Mouse (Mus musculus) midbrain, embryonic 11.5 days (tissue): ENCODE measurements at regions not wholly inside any gene's neighbourhood (a gene's known extent, or its start where the extent isn't known, plus 50 kb on each side); places are given as distances from the start of the nearest gene placed in this dataset.
"Not testable (repeated sequence)": the region's sequence is repeated elsewhere in the genome, so short reads cannot be mapped to it uniquely, and the experiment has no call there.

Source experiments
- ATAC-seq: fragments of 200-750 bp; cut with Nextera tagmentation; 2 replicates; pipeline ENCODE4 v1.8.0; 2017; ENCODE audit warnings: moderate TSS enrichment, moderate library complexity; ENCODE audit not compliant: low FRiP score
- DNase-seq: peaks from one replicate; pipeline ENCODE4 v3.0.0; 2015; ENCODE audit warnings: low spot score; ENCODE audit errors: missing footprints
- H3K27ac ChIP-seq: fragments of 300-500 bp; sonication (generic); 2 replicates; pipeline ENCODE4 v1.5.1; 2014; ENCODE audit warnings: low read depth, low read length
- H3K27me3 ChIP-seq: fragments of 300-500 bp; sonication (generic); 2 replicates; pipeline ENCODE4 v1.6.1; 2014; ENCODE audit warnings: mild to moderate bottlenecking, low read length, moderate library complexity, mixed read lengths; ENCODE audit not compliant: control insufficient read depth, insufficient read depth
- H3K36me3 ChIP-seq: fragments of 300-500 bp; sonication (generic); 2 replicates; pipeline ENCODE4 v1.6.1; 2014; ENCODE audit warnings: mild to moderate bottlenecking, low read length, moderate library complexity, mixed read lengths; ENCODE audit not compliant: control insufficient read depth, insufficient read depth
- H3K4me1 ChIP-seq: fragments of 300-500 bp; sonication (generic); 2 replicates; pipeline ENCODE4 v1.6.1; 2014; ENCODE audit warnings: low read length; ENCODE audit not compliant: control insufficient read depth, insufficient read depth
- H3K4me2 ChIP-seq: fragments of 300-500 bp; sonication (generic); 2 replicates; pipeline ENCODE4 v1.6.1; 2014; ENCODE audit warnings: mild to moderate bottlenecking, moderate library complexity
- H3K4me3 ChIP-seq: fragments of 300-500 bp; sonication (generic); 2 replicates; pipeline ENCODE4 v1.5.1; 2014; ENCODE audit warnings: low read depth, low read length
- H3K9ac ChIP-seq: fragments of 300-500 bp; sonication (generic); 2 replicates; pipeline ENCODE4 v1.6.1; 2014; ENCODE audit warnings: low read length
- H3K9me3 ChIP-seq: fragments of 300-500 bp; sonication (generic); 2 replicates; pipeline ENCODE4 v1.6.1; 2016; ENCODE audit warnings: low read length; ENCODE audit not compliant: control insufficient read depth
- WGBS: fragments of 180-500 bp; shearing (Covaris S2); extraction: QIAGEN DNeasy Blood & Tissue Kit; methylation state at CpG from one replicate; pipeline ENCODE4 v1.1.7; 2014; 5-methylcytosine and 5-hydroxymethylcytosine counted together

- H3K27ac ChIP-seq, ATAC-seq, H3K4me2 ChIP-seq, H3K9ac ChIP-seq, H3K27me3 ChIP-seq, DNase-seq, H3K36me3 ChIP-seq, H3K9me3 ChIP-seq, H3K4me1 ChIP-seq, H3K4me3 ChIP-seq: not testable (repeated sequence)
- 86% methylated on average over 2 of the region's 2 CpGs for WGBS
Measured at GRCm38 (mm10) chr9:6845281-6845680, 339.0 kb downstream of the Dync2h1 start.

- not testable (repeated sequence) for H3K4me1 ChIP-seq, H3K36me3 ChIP-seq, H3K27ac ChIP-seq, H3K4me2 ChIP-seq, H3K4me3 ChIP-seq, H3K9ac ChIP-seq, ATAC-seq, H3K9me3 ChIP-seq, H3K27me3 ChIP-seq, DNase-seq
- WGBS = 83% methylated on average over 4 of the region's 5 CpGs
Measured at GRCm38 (mm10) chr9:6834936-6835335, 349.3 kb downstream of the Dync2h1 start.

GRCm38 (mm10) chr9:6834470-6834869 lies 349.8 kb downstream of the Dync2h1 start:
- WGBS = 57% methylated on average over 5 of the region's 5 CpGs
- Histone ChIP-seq H3K27ac (no peak overlapping the region), H3K9me3 (no peaks in the 10 kb centered on the region), H3K4me2 (no peak overlapping the region), H3K27me3 (no peaks in the 10 kb centered on the region), H3K4me3 (no peak overlapping the region), H3K36me3 (no peaks in the 10 kb centered on the region), H3K4me1 (no peaks in the 10 kb centered on the region), H3K9ac (no peak overlapping the region)
- no peak for DNase-seq
- ATAC-seq = no peak

- Histone ChIP-seq H3K27me3 (no peaks in the 10 kb centered on the region), H3K27ac (no peak overlapping the region), H3K9me3 (no peaks in the 10 kb centered on the region), H3K4me1 (no peaks in the 10 kb centered on the region), H3K9ac (no peak overlapping the region), H3K36me3 (no peaks in the 10 kb centered on the region), H3K4me3 (no peak overlapping the region), H3K4me2 (no peak overlapping the region)
- WGBS = 40% methylated on average over 2 of the region's 2 CpGs
- DNase-seq (no peak), ATAC-seq (no peak)
Measured at GRCm38 (mm10) chr9:6832862-6833261, 351.4 kb downstream of the Dync2h1 start.

- not testable (repeated sequence) for H3K27ac ChIP-seq, H3K9me3 ChIP-seq, H3K4me1 ChIP-seq, H3K4me3 ChIP-seq, H3K27me3 ChIP-seq, H3K36me3 ChIP-seq, DNase-seq, H3K4me2 ChIP-seq, H3K9ac ChIP-seq
- WGBS = 39% methylated on average over 6 of the region's 6 CpGs
- ATAC-seq = peak; percentile 61
Measured at GRCm38 (mm10) chr9:6831642-6832041, 352.6 kb downstream of the Dync2h1 start.

GRCm38 (mm10) chr9:6826581-6826980 lies 357.7 kb downstream of the Dync2h1 start:
- H3K4me1 ChIP-seq = no peaks in the 10 kb centered on the region
- no peaks in the 10 kb centered on the region for H3K9me3 ChIP-seq
- no peak overlapping the region for H3K9ac ChIP-seq
- H3K27ac ChIP-seq = no peak overlapping the region
- DNase-seq (no peak), ATAC-seq (no peak)
- H3K36me3 ChIP-seq = no peaks in the 10 kb centered on the region
- 88% methylated on average over 3 of the region's 3 CpGs for WGBS
- no peaks in the 10 kb centered on the region for H3K27me3 ChIP-seq
- no peak overlapping the region for H3K4me2 ChIP-seq
- H3K4me3 ChIP-seq = no peak overlapping the region

GRCm38 (mm10) chr9:6825609-6826008 lies 358.6 kb downstream of the Dync2h1 start:
- H3K4me3 ChIP-seq = no peak overlapping the region
- H3K27ac ChIP-seq = no peak overlapping the region
- no peak overlapping the region for H3K9ac ChIP-seq
- DNase-seq = no peak
- ATAC-seq = no peak
- no peaks in the 10 kb centered on the region for H3K4me1 ChIP-seq
- no peaks in the 10 kb centered on the region for H3K9me3 ChIP-seq
- no peak overlapping the region for H3K4me2 ChIP-seq
- no peaks in the 10 kb centered on the region for H3K27me3 ChIP-seq
- H3K36me3 ChIP-seq = no peaks in the 10 kb centered on the region

- not testable (repeated sequence) for DNase-seq, H3K4me2 ChIP-seq, H3K4me3 ChIP-seq, H3K27ac ChIP-seq, H3K4me1 ChIP-seq, H3K9ac ChIP-seq, H3K27me3 ChIP-seq, ATAC-seq, H3K36me3 ChIP-seq, H3K9me3 ChIP-seq
- 73% methylated on average over 1 of the region's 1 CpGs for WGBS
Measured at GRCm38 (mm10) chr9:6823946-6824345, 360.3 kb downstream of the Dync2h1 start.

GRCm38 (mm10) chr9:6823536-6823935 lies 360.7 kb downstream of the Dync2h1 start:
- H3K27ac ChIP-seq = no peak overlapping the region
- H3K4me3 ChIP-seq = no peak overlapping the region
- ATAC-seq (no peak), DNase-seq (no peak)
- H3K4me2 ChIP-seq = no peak overlapping the region
- WGBS = 92% methylated on average over 1 of the region's 1 CpGs
- no peak overlapping the region for H3K9ac ChIP-seq
- no peaks in the 10 kb centered on the region for H3K36me3 ChIP-seq
- H3K27me3 ChIP-seq = no peaks in the 10 kb centered on the region
- no peaks in the 10 kb centered on the region for H3K4me1 ChIP-seq
- no peaks in the 10 kb centered on the region for H3K9me3 ChIP-seq

GRCm38 (mm10) chr9:6776671-6777070 lies 407.6 kb downstream of the Dync2h1 start:
- ATAC-seq (no peak), DNase-seq (no peak)
- Histone ChIP-seq H3K4me2 (no peak overlapping the region), H3K9ac (no peak overlapping the region), H3K27me3 (no peaks in the 10 kb centered on the region), H3K9me3 (no peaks in the 10 kb centered on the region), H3K4me1 (no peaks in the 10 kb centered on the region), H3K36me3 (no peaks in the 10 kb centered on the region), H3K27ac (no peak overlapping the region), H3K4me3 (no peak overlapping the region)
- 29% methylated on average over 2 of the region's 2 CpGs for WGBS
